Mouse (Mus musculus) thymus, postnatal 10 days (tissue): ENCODE results near the gene H2-T22.
A peak's percentile ranks its signal among the peaks of the same experiment; 100 is the strongest.

Source experiments
- DNase-seq, 2 experiments: peaks; one replicate each; pipeline ENCODE4 v3.0.0; 2021; ENCODE audit warnings: low spot score in 2 of 2

H2-T22 gene

DNA sequence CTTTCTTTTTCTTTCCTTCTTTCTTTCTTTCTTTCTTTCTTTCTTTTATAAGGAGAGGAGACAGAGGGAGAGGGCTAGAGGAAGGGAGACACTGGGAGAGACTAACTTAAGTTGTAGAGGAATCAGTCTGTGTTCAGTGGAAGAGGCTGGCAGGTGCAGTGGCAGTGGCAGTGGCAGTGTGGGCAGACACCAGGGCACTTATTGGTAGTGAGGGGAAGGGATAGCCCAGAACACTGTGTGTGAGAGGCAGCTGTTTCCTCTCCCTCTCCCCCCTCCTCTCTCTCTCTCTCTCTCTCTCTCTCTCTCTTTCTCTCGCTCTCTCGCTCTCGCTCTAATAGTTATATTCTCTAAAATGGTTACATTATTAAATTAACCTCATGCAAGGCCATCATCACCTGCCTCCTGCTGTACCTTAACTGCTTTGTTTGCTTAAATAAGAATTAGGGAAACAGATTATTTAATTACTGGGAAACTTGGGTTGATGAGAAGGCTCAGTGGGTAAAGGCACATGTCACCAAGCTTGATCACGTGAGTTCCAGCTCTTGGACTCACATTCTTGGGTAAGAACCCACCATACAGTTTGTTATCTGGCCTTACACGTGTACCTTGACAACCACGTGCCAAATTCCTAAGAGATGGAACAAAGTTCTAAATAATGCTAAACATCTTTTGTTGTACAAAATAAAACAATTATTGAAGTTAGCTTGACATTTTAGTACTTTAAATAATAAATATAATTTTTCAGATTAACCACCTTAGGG is 43.8 kb downstream of the H2-T22 start:
- peak in 1 of 2 experiments; percentile 34 for DNase-seq

- peak; percentile 39 to 50 for DNase-seq
Measured at GRCm38 (mm10) chr17:35997713-35998510, 44.6 kb downstream of the H2-T22 start.

DNA sequence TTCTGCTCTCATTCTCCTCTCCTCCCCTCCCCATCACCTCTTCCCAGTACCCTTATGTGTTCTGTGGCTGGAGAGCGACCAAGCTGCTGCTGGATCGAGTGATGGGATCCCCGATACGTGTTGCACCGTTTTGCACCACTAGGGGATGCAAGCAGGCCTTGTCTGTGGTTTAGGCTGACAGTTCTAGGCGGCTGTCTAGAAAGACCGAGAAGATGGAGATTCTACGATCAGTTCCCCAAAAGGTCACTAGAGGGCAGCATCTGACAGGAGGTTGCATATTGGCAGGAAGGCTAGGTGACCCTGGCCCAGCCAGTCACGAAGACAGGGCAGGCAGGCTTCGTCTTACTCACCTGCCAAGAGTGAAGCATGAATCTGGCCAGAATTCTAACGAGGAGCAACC is 45.6 kb downstream of the H2-T22 start:
- DNase-seq, result peak; percentile 98 to 100

GRCm38 (mm10) chr17:35994879-35995240 is 47.7 kb downstream of the H2-T22 start:
- no peak for DNase-seq

- DNase-seq, result peak; percentile 67 to 71
Measured at GRCm38 (mm10) chr17:35994175-35994878, 48.2 kb downstream of the H2-T22 start.

DNA sequence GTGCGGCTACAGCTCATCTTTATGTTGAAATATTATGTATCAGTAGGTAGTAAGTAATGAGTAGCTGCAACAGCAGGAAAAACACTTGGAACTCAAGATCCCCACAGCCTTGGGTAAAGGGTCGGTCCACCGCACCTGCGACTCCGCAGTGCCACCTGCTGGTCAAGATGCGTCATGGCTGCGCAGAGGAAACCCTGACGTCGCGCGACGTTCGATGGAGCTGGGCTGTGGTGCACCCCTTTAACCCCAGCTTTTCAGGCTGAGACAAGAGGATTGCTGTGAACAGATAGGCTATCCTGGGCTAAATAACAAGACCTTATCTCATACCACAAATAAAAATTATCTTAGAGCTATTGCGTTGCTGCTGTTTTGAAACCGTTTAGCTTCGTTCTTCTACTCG is 48.9 kb downstream of the H2-T22 start:
- DNase-seq, result peak; percentile 60 to 88

DNA sequence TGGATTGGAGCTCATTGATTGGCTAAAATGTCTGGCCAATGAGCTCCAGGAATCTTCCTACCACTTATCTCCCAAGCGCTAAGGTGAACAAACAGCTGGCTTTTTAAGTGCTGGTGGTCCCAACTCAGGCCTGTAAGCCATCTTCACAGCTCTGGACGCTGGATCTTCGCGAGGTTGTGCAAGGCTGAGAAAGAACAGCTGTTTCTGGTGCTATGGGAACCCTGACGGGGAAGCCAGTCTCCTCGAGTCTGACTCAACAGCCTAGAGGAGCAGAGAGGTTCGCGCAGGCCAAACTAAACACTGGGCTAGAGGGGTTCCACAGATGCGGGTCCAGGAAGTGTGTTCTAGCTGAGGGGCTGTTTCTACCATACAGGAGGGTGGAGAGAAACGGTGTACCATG is 50.8 kb downstream of the H2-T22 start:
- no peak for DNase-seq
